Mouse (Mus musculus): ENCODE data around the gene Spc24. TPM values are rescaled to one million over a fixed set of nuclear protein-coding genes. Genes with fewer than 3 reads are reported as not detected.
A peak's percentile ranks its signal among the peaks of the same experiment; 100 is the strongest.

The Spc24 gene
- total RNA-seq, 2 experiments from 2014 or later: 3.2 to 4.0 TPM

- intact Hi-C loops (cut with DNase I): no loop called here
- DNase-seq (ENCODE audit: low spot score): peak; percentile 64
Observed at GRCm38 (mm10) chr9:21752252-21752792, 7.8 kb downstream of the Spc24 start.

GRCm38 (mm10) chr9:21751347-21751746, 8.8 kb downstream of the Spc24 start:
- intact Hi-C loops (cut with DNase I): loop anchor here (2.0 kb wide), 1 partner anchor 53 kb away; no protein-coding TSS in a partner anchor
- DNase-seq (ENCODE audit: low spot score): no peak

GRCm38 (mm10) chr9:21750370-21750769, 9.7 kb downstream of the Spc24 start:
- intact Hi-C loops (cut with DNase I): loop anchor here (2.0 kb wide), 1 partner anchor 54 kb away; no protein-coding TSS in a partner anchor
- no peak for DNase-seq (ENCODE audit: low spot score)

- no peak for DNase-seq (ENCODE audit: low spot score)
- intact Hi-C loops (cut with DNase I): loop anchor here (2.0 kb wide), 1 partner anchor 55 kb away; no protein-coding TSS in a partner anchor
Observed at GRCm38 (mm10) chr9:21749382-21750118, 10.6 kb downstream of the Spc24 start.

- DNase-seq (ENCODE audit: low spot score): no peak
- intact Hi-C loops (cut with DNase I): no loop called here
Observed at GRCm38 (mm10) chr9:21748491-21748890, 11.6 kb downstream of the Spc24 start.

GRCm38 (mm10) chr9:21748033-21748432, 12.1 kb downstream of the Spc24 start:
- intact Hi-C loops (cut with DNase I): no loop called here
- peak; percentile 47 for DNase-seq (ENCODE audit: low spot score)

GRCm38 (mm10) chr9:21747238-21747774, 12.8 kb downstream of the Spc24 start:
- intact Hi-C loops (cut with DNase I): no loop called here
- no peak for DNase-seq (ENCODE audit: low spot score)

GRCm38 (mm10) chr9:21741514-21741913, 18.6 kb downstream of the Spc24 start:
- intact Hi-C loops (cut with DNase I): no loop called here
- no peak for DNase-seq (ENCODE audit: low spot score)

- intact Hi-C loops (cut with DNase I): no loop called here
Observed at GRCm38 (mm10) chr9:21740427-21740826, 19.7 kb downstream of the Spc24 start.

GRCm38 (mm10) chr9:21738776-21739175, 21.3 kb downstream of the Spc24 start:
- intact Hi-C loops (cut with DNase I): no loop called here
- no peak for DNase-seq (ENCODE audit: low spot score)

More at GRCm38 (mm10) chr9:21740427-21740826, 19.7 kb downstream of the Spc24 start:
- no peak for DNase-seq (ENCODE audit: low spot score)

- intact Hi-C loops (cut with DNase I): no loop called here
- no peak for DNase-seq (ENCODE audit: low spot score)
Observed at GRCm38 (mm10) chr9:21737188-21737587, 22.9 kb downstream of the Spc24 start.

GRCm38 (mm10) chr9:21736580-21736979, 23.5 kb downstream of the Spc24 start:
- intact Hi-C loops (cut with DNase I): no loop called here
- DNase-seq (ENCODE audit: low spot score): no peak

GRCm38 (mm10) chr9:21735126-21735525, 25.0 kb downstream of the Spc24 start:
- no peak for DNase-seq (ENCODE audit: low spot score)
- intact Hi-C loops (cut with DNase I): no loop called here

GRCm38 (mm10) chr9:21733989-21734388, 26.1 kb downstream of the Spc24 start:
- intact Hi-C loops (cut with DNase I): no loop called here

GRCm38 (mm10) chr9:21733446-21733845, 26.7 kb downstream of the Spc24 start:
- intact Hi-C loops (cut with DNase I): no loop called here
- no peak for DNase-seq (ENCODE audit: low spot score)

More at GRCm38 (mm10) chr9:21733989-21734388, 26.1 kb downstream of the Spc24 start:
- DNase-seq (ENCODE audit: low spot score): no peak

- intact Hi-C loops (cut with DNase I): no loop called here
- no peak for DNase-seq (ENCODE audit: low spot score)
Observed at GRCm38 (mm10) chr9:21732288-21732687, 27.8 kb downstream of the Spc24 start.

- no peak for DNase-seq (ENCODE audit: low spot score)
Observed at GRCm38 (mm10) chr9:21729264-21729663, 30.8 kb downstream of the Spc24 start.

GRCm38 (mm10) chr9:21728261-21728832, 31.8 kb downstream of the Spc24 start:
- intact Hi-C loops (cut with DNase I): no loop called here
- DNase-seq (ENCODE audit: low spot score): no peak

More at GRCm38 (mm10) chr9:21729264-21729663, 30.8 kb downstream of the Spc24 start:
- intact Hi-C loops (cut with DNase I): no loop called here

GRCm38 (mm10) chr9:21726218-21726975, 33.7 kb downstream of the Spc24 start:
- DNase-seq (ENCODE audit: low spot score): no peak
- intact Hi-C loops (cut with DNase I): no loop called here

All from heart, postnatal 25 days (tissue).